Mouse (Mus musculus) liver, adult 2 months (tissue): ENCODE results near the gene Espnl. TPM values are rescaled to one million over a fixed set of nuclear protein-coding genes. Genes with fewer than 3 reads are reported as not detected.

Experiments used
- DNase-seq: peaks from one replicate; pipeline ENCODE4 v3.0.0-alpha.2; 2011; ENCODE audit warnings: low read depth, low spot score; ENCODE audit errors: extremely low read depth
- H3K27ac ChIP-seq: fragments of 200-500 bp; replicated peaks from 2 replicates; pipeline ENCODE4 v1.5.1; 2012; ENCODE audit warnings: low read depth, mild to moderate bottlenecking, control low read depth, inconsistent platforms, low read length; ENCODE audit not compliant: insufficient read depth
- H3K27me3 ChIP-seq: fragments of 200-500 bp; 2 replicates; pipeline ENCODE4 v1.6.1; 2012; ENCODE audit warnings: mild to moderate bottlenecking, moderate library complexity, low read length, inconsistent platforms; ENCODE audit not compliant: control insufficient read depth, insufficient read depth
- H3K36me3 ChIP-seq: fragments of 200-500 bp; 2 replicates; pipeline ENCODE4 v1.6.1; 2012; ENCODE audit warnings: low read length, inconsistent platforms; ENCODE audit not compliant: control insufficient read depth, insufficient read depth
- H3K4me1 ChIP-seq: fragments of 200-500 bp; 2 replicates; pipeline ENCODE4 v1.6.1; 2011; ENCODE audit warnings: low read length; ENCODE audit not compliant: control insufficient read depth, insufficient read depth
- H3K4me3 ChIP-seq: fragments of 200-500 bp; 2 replicates; pipeline ENCODE4 v1.5.1; 2011; ENCODE audit warnings: low read depth, mild to moderate bottlenecking, control low read depth, low read length, moderate library complexity; ENCODE audit not compliant: insufficient read depth
- H3K79me2 ChIP-seq: fragments of 200-500 bp; 2 replicates; pipeline ENCODE4 v1.6.1; 2012; ENCODE audit warnings: inconsistent platforms, mild to moderate bottlenecking, low read length, moderate library complexity; ENCODE audit not compliant: control insufficient read depth, insufficient read depth
- H3K9ac ChIP-seq: fragments of 200-500 bp; 2 replicates; pipeline ENCODE4 v1.6.1; 2012; ENCODE audit warnings: low read depth, mild to moderate bottlenecking, control low read depth, inconsistent platforms, low read length
- CTCF ChIP-seq: fragments of 200-500 bp; IDR thresholded peaks from 2 replicates; pipeline ENCODE4 v1.5.1; 2011; ENCODE audit warnings: low read depth, low read length, control low read depth
- POLR2A ChIP-seq: fragments of 200-500 bp; IDR thresholded peaks from 2 replicates; pipeline ENCODE4 v1.6.1; 2011; ENCODE audit warnings: low read length, control low read depth; ENCODE audit not compliant: insufficient read depth; ENCODE audit errors: extremely low read depth
- WGBS: fragments of 180-500 bp; shearing (Covaris S2); methylation state at CpG from one replicate; pipeline ENCODE4 v1.1.7; 2018; 5-methylcytosine and 5-hydroxymethylcytosine counted together
- polyA plus RNA-seq: library from polyadenylated mRNA; depleted of rRNA; stranded (reverse); fragments of >200 nt; gene quantifications from 2 replicates; pipeline ENCODE4 v1.2.3, GENCODE M21; 2012
- total RNA-seq: library from RNA; depleted of rRNA; stranded (reverse); fragments of >200 nt; gene quantifications from 2 replicates; pipeline ENCODE4 v1.2.3, GENCODE M21; 2014

The Espnl gene
- total and polyA plus RNA-seq, 2 experiments, result 0.09 TPM; not detected in 1

DNA sequence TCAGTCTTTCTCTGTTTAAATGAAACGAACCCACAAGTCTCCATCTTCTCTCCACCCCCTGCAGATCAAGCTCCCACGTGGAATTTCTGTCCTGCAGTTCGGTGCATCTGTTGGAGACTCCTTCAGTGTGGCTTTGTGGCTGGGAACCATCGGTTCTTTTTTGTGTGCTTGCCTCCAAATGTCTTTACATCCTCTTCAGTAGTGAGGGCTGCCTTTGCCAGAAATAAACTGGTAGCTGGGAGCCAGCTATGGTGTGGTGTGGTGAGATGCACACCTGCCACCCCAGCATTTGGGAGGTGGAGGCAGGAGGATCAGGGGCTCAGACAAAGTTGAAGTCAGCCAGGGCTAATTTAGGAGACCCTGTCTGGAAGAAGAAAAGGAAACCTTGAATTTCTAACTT, 10.2 kb downstream of the Espnl start:
- DNase-seq, result no peak
- 65% methylated on average over 4 of the region's 4 CpGs for WGBS
- Histone ChIP-seq H3K79me2 (no peaks in the 10 kb centered on the region), H3K9ac (no peak overlapping the region), H3K4me3 (no peak overlapping the region), H3K27ac (no peak overlapping the region), H3K27me3 (no peaks in the 10 kb centered on the region), H3K4me1 (no peaks in the 10 kb centered on the region), H3K36me3 (no peaks in the 10 kb centered on the region)
- no peak for TF ChIP-seq CTCF
- no peak for TF ChIP-seq POLR2A

DNA sequence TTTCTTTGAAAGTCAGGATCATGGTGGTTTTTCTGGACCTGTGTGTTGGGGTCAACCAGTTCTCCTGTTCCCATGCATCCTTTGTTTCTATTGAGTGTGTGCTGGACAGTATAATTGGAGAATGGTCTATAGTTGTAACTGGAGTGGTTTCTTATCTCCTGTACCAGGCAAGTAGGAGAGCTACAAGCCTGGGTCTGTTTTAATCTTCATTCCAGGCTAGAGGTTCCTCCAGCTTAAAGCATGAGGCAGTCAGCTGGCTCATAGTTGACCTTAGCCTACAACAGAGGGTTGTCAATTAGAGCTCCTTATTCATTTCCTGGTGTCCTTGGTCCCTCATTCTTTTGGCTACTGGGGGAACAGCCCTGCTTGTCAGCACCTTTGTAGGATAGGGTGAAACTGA, 11.7 kb downstream of the Espnl start:
- H3K4me3 ChIP-seq, result no peak overlapping the region
- H3K79me2 ChIP-seq, result no peaks in the 10 kb centered on the region
- H3K27me3 ChIP-seq, result no peaks in the 10 kb centered on the region
- H3K36me3 ChIP-seq, result no peaks in the 10 kb centered on the region
- no peak overlapping the region for H3K9ac ChIP-seq
- no peak for TF ChIP-seq POLR2A
- TF ChIP-seq CTCF, result no peak
- no peak for DNase-seq
- no peaks in the 10 kb centered on the region for H3K4me1 ChIP-seq
- H3K27ac ChIP-seq, result no peak overlapping the region

DNA sequence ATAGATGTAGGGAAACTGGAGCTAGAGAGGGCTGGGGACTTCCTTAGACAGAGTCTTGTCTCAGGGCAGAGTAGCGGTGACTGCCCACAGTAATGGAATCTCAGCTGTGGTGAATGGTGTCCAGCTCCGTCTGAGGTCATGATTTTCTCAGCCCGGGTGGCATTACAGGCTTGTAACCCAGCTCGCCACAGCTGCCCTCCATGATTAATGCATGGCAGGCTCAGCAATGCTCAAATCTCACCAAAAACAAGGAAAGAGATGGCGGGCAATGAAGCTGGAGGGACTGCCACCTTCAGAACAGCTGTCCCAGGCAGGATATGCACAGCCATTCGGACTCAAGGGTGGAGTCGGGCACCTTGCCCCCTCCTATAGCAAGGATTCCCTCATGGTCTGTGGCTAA, 15.5 kb downstream of the Espnl start:
- DNase-seq, result no peak
- no peak overlapping the region for H3K4me3 ChIP-seq
- no peak overlapping the region for H3K27ac ChIP-seq
- no peak overlapping the region for H3K9ac ChIP-seq
- TF ChIP-seq POLR2A, result no peak
- no peak for TF ChIP-seq CTCF
- H3K79me2 ChIP-seq, result no peaks in the 10 kb centered on the region
- 91% methylated on average over 7 of the region's 7 CpGs for WGBS
- H3K36me3 ChIP-seq, result no peaks in the 10 kb centered on the region
- no peaks in the 10 kb centered on the region; the same call in 1 of the 2 replicates for H3K27me3 ChIP-seq
- H3K4me1 ChIP-seq, result no peaks in the 10 kb centered on the region

GRCm38 (mm10) chr1:91344001-91344400, 22.1 kb downstream of the Espnl start:
- Histone ChIP-seq H3K4me3 (no peak overlapping the region), H3K36me3 (no peaks in the 10 kb centered on the region), H3K9ac (no peak overlapping the region), H3K79me2 (no peaks in the 10 kb centered on the region), H3K27me3 (peaks cover 16% of the 10 kb centered on the region), H3K27ac (no peak overlapping the region), H3K4me1 (no peaks in the 10 kb centered on the region)
- DNase-seq, result no peak
- WGBS, result 81% methylated on average over 3 of the region's 3 CpGs
- TF ChIP-seq POLR2A (no peak), CTCF (no peak)

DNA sequence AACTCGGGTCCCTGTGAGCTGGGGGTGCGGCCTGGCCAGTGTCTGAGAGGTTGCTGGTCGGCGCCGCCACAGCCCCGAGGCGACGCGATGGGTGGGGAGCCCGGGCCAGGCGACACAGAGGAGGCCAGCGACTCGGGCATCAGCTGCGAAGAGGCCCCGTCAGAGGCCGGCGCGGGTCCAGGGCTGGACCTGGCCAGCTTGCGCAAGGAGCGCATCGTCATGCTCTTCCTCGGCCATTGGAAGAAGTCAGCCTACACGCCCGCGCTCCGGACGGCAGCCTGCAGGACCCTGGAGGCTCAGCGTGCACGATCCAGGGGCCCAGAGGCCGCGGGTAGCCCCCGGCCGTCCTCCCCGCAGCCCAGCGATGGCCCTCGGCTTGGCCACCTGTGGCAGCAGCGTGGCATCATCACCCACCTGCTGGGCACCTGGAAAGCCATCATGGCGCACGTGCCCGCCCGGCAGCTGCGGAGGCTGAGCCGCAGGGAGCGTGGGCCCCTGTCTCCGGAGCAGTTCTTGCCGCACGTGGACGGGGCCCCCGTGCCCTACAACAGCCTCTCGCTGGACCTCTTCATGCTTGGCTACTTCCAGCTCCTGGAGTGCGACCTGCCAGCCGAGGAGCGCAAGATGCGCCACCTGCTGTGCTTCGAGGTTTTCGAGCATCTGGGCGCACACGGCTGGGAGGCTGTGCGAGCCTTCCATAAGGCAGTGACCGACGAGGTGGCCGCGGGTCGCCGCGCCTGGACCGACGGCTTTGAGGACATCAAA, 23.2 kb downstream of the Espnl start:
- Histone ChIP-seq H3K36me3 (no peaks in the 10 kb centered on the region), H3K79me2 (no peaks in the 10 kb centered on the region), H3K4me3 (no peak overlapping the region), H3K9ac (no peak overlapping the region), H3K27me3 (peaks cover 16% of the 10 kb centered on the region), H3K27ac (no peak overlapping the region), H3K4me1 (no peaks in the 10 kb centered on the region)
- DNase-seq, result no peak
- TF ChIP-seq POLR2A (no peak), CTCF (peak; percentile 29; the same call in 1 of the 2 replicates)
- WGBS, result 6% methylated on average over 68 of the region's 68 CpGs

DNA sequence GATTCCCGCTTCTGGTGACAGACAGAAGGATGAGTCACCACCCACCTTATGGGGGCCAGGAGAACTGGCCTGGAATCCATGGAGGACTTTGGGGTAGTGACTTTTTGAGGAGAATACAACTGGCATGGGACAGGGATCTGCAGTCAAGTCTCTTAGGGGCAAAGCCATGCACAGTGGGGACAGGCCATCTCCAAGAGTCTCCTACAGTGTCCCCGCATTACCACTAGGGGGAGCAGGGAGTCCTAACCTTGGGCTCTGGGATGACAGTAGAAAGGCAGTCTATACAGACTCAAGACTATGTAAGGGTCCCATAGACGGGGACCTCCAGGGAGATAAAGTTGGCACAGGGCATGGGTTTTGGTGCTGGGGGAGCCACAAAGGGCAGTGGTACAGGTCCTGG, 25.0 kb downstream of the Espnl start:
- WGBS, result 36% methylated on average over 3 of the region's 3 CpGs
- Histone ChIP-seq H3K4me3 (no peak overlapping the region), H3K36me3 (no peaks in the 10 kb centered on the region), H3K9ac (no peak overlapping the region), H3K79me2 (no peaks in the 10 kb centered on the region), H3K4me1 (no peaks in the 10 kb centered on the region), H3K27ac (no peak overlapping the region), H3K27me3 (peaks cover 16% of the 10 kb centered on the region)
- TF ChIP-seq POLR2A (no peak), CTCF (peak; percentile 88)
- DNase-seq, result peak; percentile 38
